In genomic region chr3:96269511-96270474, GRCm38 (mm10) we compare ENCODE assay signal across 8 mouse cellular contexts. TPM values are rescaled to one million over a fixed set of nuclear protein-coding genes. Genes with fewer than 3 reads are reported as not detected.
DNase-seq lines count a peak whose midpoint lies in the region; ATAC-seq lines count a peak whose summit lies in the region.

Hist2h2bb (plus strand) TSS chr3:96269752.

- under 1% methylated on average over 45 of the region's 45 CpGs for WGBS in forebrain, embryonic 11.5 days
- under 1% methylated on average over 45 of the region's 45 CpGs for WGBS in heart, embryonic 16.5 days
- WGBS in liver, embryonic 15.5 days (ENCODE audit: insufficient replicate concordance): under 1% methylated on average over 45 of the region's 45 CpGs
- under 1% methylated on average over 45 of the region's 45 CpGs for WGBS in neural tube, embryonic 12.5 days

- H3K4me2 ChIP-seq in forebrain, embryonic 11.5 days (ENCODE audit: low read depth, low read length, severe bottlenecking): peak within 1 kb of the TSS; percentile 90
- peak within 1 kb of the TSS; percentile 83 for H3K4me2 ChIP-seq in heart, embryonic 16.5 days (ENCODE audit: low read depth, low read length)
- H3K4me2 ChIP-seq in liver, embryonic 15.5 days: peak within 1 kb of the TSS; percentile 80
- peak within 1 kb of the TSS; percentile 74 for H3K4me2 ChIP-seq in neural tube, embryonic 12.5 days (replicated peaks)

- peaks cover 5% of the 10 kb centered on the region; the same call in 1 of the 2 replicates for H3K4me1 ChIP-seq in forebrain, embryonic 11.5 days (replicated peaks; ENCODE audit: control insufficient read depth, insufficient read depth, low read length)
- H3K4me1 ChIP-seq in heart, embryonic 16.5 days (ENCODE audit: control insufficient read depth, insufficient read depth, low read length): peaks cover 5% of the 10 kb centered on the region; the same call in 1 of the 2 replicates
- H3K4me1 ChIP-seq in liver, embryonic 15.5 days (replicated peaks): peaks cover 42% of the 10 kb centered on the region
- peaks cover 8% of the 10 kb centered on the region for H3K4me1 ChIP-seq in neural tube, embryonic 12.5 days

- H3K9ac ChIP-seq in forebrain, embryonic 11.5 days (ENCODE audit: low read length): peak within 1 kb of the TSS; percentile 68
- H3K9ac ChIP-seq in heart, embryonic 16.5 days (ENCODE audit: low read length): peak within 1 kb of the TSS; percentile 81
- H3K9ac ChIP-seq in liver, embryonic 15.5 days: peak within 1 kb of the TSS; percentile 88
- H3K9ac ChIP-seq in neural tube, embryonic 12.5 days: peak within 1 kb of the TSS; percentile 68

- DNase-seq in CD8-positive naive resting alpha-beta T cell, adult 2 months (ENCODE audit: low read depth in 2 of 2, low spot score in 2 of 2): peak; percentile 70 to 78
- peak; percentile 94 for DNase-seq in c-Kit-positive CD71-negative TER-119-negative erythroid progenitor cells, embryonic 14.5 days (ENCODE audit: low read depth)
- DNase-seq in forebrain, embryonic 11.5 days (ENCODE audit: low spot score): peak; percentile 94
- peak; percentile 92 to 97 for DNase-seq in kidney, postnatal 36 days
- peak; percentile 99 for DNase-seq in telencephalon, adult 2 months (ENCODE audit: low read depth, low spot score)

- H3K9me3 ChIP-seq in forebrain, embryonic 11.5 days (ENCODE audit: control insufficient read depth, low read length): no peaks in the 10 kb centered on the region
- H3K9me3 ChIP-seq in heart, embryonic 16.5 days (replicated peaks; ENCODE audit: control insufficient read depth, low read length): no peaks in the 10 kb centered on the region
- H3K9me3 ChIP-seq in liver, embryonic 15.5 days (replicated peaks): no peaks in the 10 kb centered on the region
- H3K9me3 ChIP-seq in neural tube, embryonic 12.5 days: no peaks in the 10 kb centered on the region

- peak within 1 kb of the TSS; percentile 99 for H3K27ac ChIP-seq in forebrain, embryonic 11.5 days (ENCODE audit: low read depth, low read length)
- peak within 1 kb of the TSS; percentile 91 for H3K27ac ChIP-seq in heart, embryonic 16.5 days (ENCODE audit: low read length)
- peak within 1 kb of the TSS; percentile 100 for H3K27ac ChIP-seq in liver, embryonic 15.5 days (replicated peaks)
- H3K27ac ChIP-seq in neural tube, embryonic 12.5 days: peak within 1 kb of the TSS; percentile 87

- peak; percentile 97 for ATAC-seq in forebrain, embryonic 11.5 days (replicated peaks; ENCODE audit: low FRiP score)
- peak; percentile 95 for ATAC-seq in heart, embryonic 16.5 days (replicated peaks; ENCODE audit: extremely low read depth, insufficient read depth, low FRiP score)
- peak; percentile 86 for ATAC-seq in liver, embryonic 15.5 days (ENCODE audit: insufficient read depth)
- peak; percentile 95 for ATAC-seq in neural tube, embryonic 12.5 days (ENCODE audit: low FRiP score, low read depth)

- H3K4me3 ChIP-seq in forebrain, embryonic 11.5 days (ENCODE audit: low read depth, low read length): peak within 1 kb of the TSS; percentile 41
- peak within 1 kb of the TSS; percentile 72 for H3K4me3 ChIP-seq in heart, embryonic 16.5 days (ENCODE audit: low read length)
- peak within 1 kb of the TSS; percentile 66 for H3K4me3 ChIP-seq in liver, embryonic 15.5 days (replicated peaks)
- peak within 1 kb of the TSS; percentile 49 for H3K4me3 ChIP-seq in neural tube, embryonic 12.5 days

- H3K27me3 ChIP-seq in forebrain, embryonic 11.5 days (ENCODE audit: control insufficient read depth, insufficient read depth, low read length): no peaks in the 10 kb centered on the region
- no peaks in the 10 kb centered on the region for H3K27me3 ChIP-seq in heart, embryonic 16.5 days (ENCODE audit: control insufficient read depth, insufficient read depth, low read length)
- no peaks in the 10 kb centered on the region for H3K27me3 ChIP-seq in liver, embryonic 15.5 days
- no peaks in the 10 kb centered on the region for H3K27me3 ChIP-seq in neural tube, embryonic 12.5 days (replicated peaks)

- H3K36me3 ChIP-seq in forebrain, embryonic 11.5 days (ENCODE audit: control insufficient read depth, insufficient read depth, low read length): no peaks in the 10 kb centered on the region
- no peaks in the 10 kb centered on the region for H3K36me3 ChIP-seq in heart, embryonic 16.5 days (ENCODE audit: control insufficient read depth, insufficient read depth)
- H3K36me3 ChIP-seq in liver, embryonic 15.5 days (replicated peaks): no peaks in the 10 kb centered on the region
- no peaks in the 10 kb centered on the region for H3K36me3 ChIP-seq in neural tube, embryonic 12.5 days

RNA-seq across cellular contexts. Expression of gene Hist2h2bb, which starts in this region (rescaled TPM):
- polyA plus RNA-seq in forebrain, embryonic 11.5 days (2014; fragmentation: Nextera tagmentation; extraction: Ambion mirVana): 24.1 and 28.7 TPM in 2 replicates
- 3.7 and 4.1 TPM in 2 replicates for polyA plus RNA-seq in heart, embryonic 16.5 days (2015; fragmentation: Nextera tagmentation; extraction: Ambion mirVana)
- polyA plus RNA-seq in liver, embryonic 15.5 days (2015; fragmentation: Nextera tagmentation; extraction: Ambion mirVana): 19.4 and 24.6 TPM in 2 replicates
- 9.1 and 16.6 TPM in 2 replicates for polyA plus RNA-seq in neural tube, embryonic 12.5 days (2016; fragmentation: Nextera tagmentation; extraction: Ambion mirVana)

Comparison
In these comparisons a context has a peak if more than half of its experiments do, and no peak if none do; other contexts are left out.
1. Peak in every context shown above with its lines: DNase-seq, ATAC-seq, H3K4me3 ChIP-seq and H3K27ac ChIP-seq.